Mouse (Mus musculus) CH12.LX (cell line): ENCODE measurements at regions not wholly inside any gene's neighbourhood (a gene's known extent, or its start where the extent isn't known, plus 50 kb on each side); places are given as distances from the start of the nearest gene placed in this dataset.

Source experiments
- DNase-seq: peaks from one replicate; pipeline ENCODE4 v3.0.0-alpha.2; 2013; ENCODE audit errors: extremely low read depth
- H3K27ac ChIP-seq: 2 replicates; pipeline ENCODE4 v1.5.1; 2012; ENCODE audit warnings: low read depth, mild to moderate bottlenecking, control low read depth, moderate library complexity; ENCODE audit not compliant: insufficient read depth
- H3K27me3 ChIP-seq: replicated peaks from 2 replicates; pipeline ENCODE3; 2012; ENCODE audit warnings: inconsistent platforms
- H3K36me3 ChIP-seq, 2 experiments: replicated peaks in 1 of 2; 2 replicates each; pipeline versions ENCODE3 to v1.6.1; 2012; ENCODE audit warnings: inconsistent platforms in 1 of 2, low read length in 1 of 2, mild to moderate bottlenecking in 1 of 2, mixed read lengths in 1 of 2, moderate library complexity in 1 of 2; ENCODE audit not compliant: control insufficient read depth in 1 of 2, insufficient read depth in 1 of 2
- H3K4me1 ChIP-seq, 2 experiments: 2 replicates each; pipeline ENCODE4 v1.6.1; 2012; ENCODE audit warnings: inconsistent platforms in 1 of 2, moderate library complexity in 1 of 2; ENCODE audit not compliant: insufficient read depth in 2 of 2, control insufficient read depth in 1 of 2
- H3K4me2 ChIP-seq: 2 replicates; pipeline ENCODE4 v1.6.1; 2012; ENCODE audit warnings: low read depth, mild to moderate bottlenecking, control low read depth; ENCODE audit not compliant: poor library complexity, insufficient read depth, severe bottlenecking
- H3K4me3 ChIP-seq, 3 experiments: fragments of 150-350 bp in 1 of 3; sonication (generic) in 1 of 3; replicated peaks in 1 of 3; 2 replicates each; pipeline versions ENCODE3 to v1.5.1; 2011 to 2012; ENCODE audit warnings: low read depth in 2 of 3, low read length in 2 of 3, mild to moderate bottlenecking in 2 of 3, moderate library complexity in 2 of 3, control low read depth in 1 of 3, improper control_type of control experiment in 1 of 3, inconsistent platforms in 1 of 3, mixed read lengths in 1 of 3; ENCODE audit not compliant: poor library complexity in 1 of 3
- H3K79me2 ChIP-seq: replicated peaks from 2 replicates; pipeline ENCODE4 v1.6.1; 2012; ENCODE audit warnings: mild to moderate bottlenecking, moderate library complexity; ENCODE audit not compliant: control insufficient read depth, poor library complexity, insufficient read depth, severe bottlenecking; ENCODE audit errors: extremely low read depth
- H3K9ac ChIP-seq: 2 replicates; pipeline ENCODE4 v1.6.1; 2012; ENCODE audit warnings: low read depth, mild to moderate bottlenecking, control low read depth, moderate library complexity; ENCODE audit not compliant: insufficient read depth
- H3K9me3 ChIP-seq: replicated peaks from 2 replicates; pipeline ENCODE3; 2012; ENCODE audit warnings: low read length, inconsistent platforms, mixed read lengths
- CTCF ChIP-seq, 2 experiments: IDR thresholded peaks in 1 of 2; conservative IDR thresholded peaks in 1 of 2; 2 replicates each; pipeline ENCODE4 v1.5.1; 2011 to 2012; ENCODE audit warnings: low read depth in 2 of 2, low read length in 2 of 2, improper control_type of control experiment in 1 of 2, inconsistent platforms in 1 of 2, mild to moderate bottlenecking in 1 of 2, moderate library complexity in 1 of 2
- E2F4 ChIP-seq: IDR thresholded peaks from 2 replicates; pipeline ENCODE4 v1.6.1; 2011; ENCODE audit warnings: low read depth, low read length, improper control_type of control experiment; ENCODE audit not compliant: insufficient replicate concordance
- JUND ChIP-seq: conservative IDR thresholded peaks from 2 replicates; pipeline ENCODE4 v1.6.1; 2011; ENCODE audit warnings: low read depth, low read length, improper control_type of control experiment
- MAFK ChIP-seq: IDR thresholded peaks from 2 replicates; pipeline ENCODE4 v1.6.1; 2011; ENCODE audit warnings: low read length, improper control_type of control experiment; ENCODE audit not compliant: insufficient replicate concordance
- MAX ChIP-seq: IDR thresholded peaks from 2 replicates; pipeline ENCODE4 v1.6.1; 2011; ENCODE audit warnings: low read length, improper control_type of control experiment
- MEF2A ChIP-seq: IDR thresholded peaks from 2 replicates; pipeline ENCODE4 v1.6.1; 2014; ENCODE audit warnings: low read depth, mild to moderate bottlenecking, inconsistent platforms, low read length, improper control_type of control experiment, borderline replicate concordance
- MYC ChIP-seq: IDR thresholded peaks from 2 replicates; pipeline ENCODE4 v1.6.1; 2011; ENCODE audit warnings: low read depth, mild to moderate bottlenecking, improper control_type of control experiment, low read length
- NRF1 ChIP-seq: IDR thresholded peaks from 2 replicates; pipeline ENCODE4 v1.6.1; 2014; ENCODE audit warnings: low read depth, mild to moderate bottlenecking, inconsistent platforms, low read length, improper control_type of control experiment, moderate library complexity
- PAX5 ChIP-seq: IDR thresholded peaks from 2 replicates; pipeline ENCODE4 v1.6.1; 2012; ENCODE audit warnings: low read length, inconsistent platforms, mixed read lengths
- RAD21 ChIP-seq: IDR thresholded peaks from 2 replicates; pipeline ENCODE4 v1.6.1; 2011; ENCODE audit warnings: low read depth, mild to moderate bottlenecking, low read length, improper control_type of control experiment, moderate library complexity
- SIN3A ChIP-seq: IDR thresholded peaks from 2 replicates; pipeline ENCODE4 v1.6.1; 2012; ENCODE audit warnings: low read length, improper control_type of control experiment, inconsistent platforms
- SMC3 ChIP-seq: IDR thresholded peaks from 2 replicates; pipeline ENCODE4 v1.6.1; 2011; ENCODE audit warnings: low read depth, low read length, improper control_type of control experiment
- TBP ChIP-seq: conservative IDR thresholded peaks from 2 replicates; pipeline ENCODE4 v1.6.1; 2011; ENCODE audit warnings: low read depth, low read length, improper control_type of control experiment
- ZKSCAN1 ChIP-seq: IDR thresholded peaks from 2 replicates; pipeline ENCODE4 v1.6.1; 2012; ENCODE audit warnings: low read depth, inconsistent platforms, low read length, improper control_type of control experiment, borderline replicate concordance
- ZMIZ1 ChIP-seq: IDR thresholded peaks from 2 replicates; pipeline ENCODE4 v1.6.1; 2012; ENCODE audit warnings: low read depth, mild to moderate bottlenecking, inconsistent platforms, low read length, improper control_type of control experiment
- dilution Hi-C: fragments of 300-500 bp; cut with MboI; formaldehyde crosslinking; loops from 2 replicates; pipeline ENCODE4 v1.14.3; 2020; ENCODE audit warnings: low sequenced_read_pairs; ENCODE audit not compliant: extremely low pct_unique_long_range_greater_than_20kb, extremely low pct_ligation_motif_present
- in situ Hi-C: fragments of 300-500 bp; cut with MboI; formaldehyde crosslinking; loops from 3 replicates; pipeline ENCODE4 v1.14.3; 2019; ENCODE audit warnings: low sequenced_read_pairs, low pct_ligation_motif_present, low pct_unique_long_range_greater_than_20kb, mixed read lengths

DNA sequence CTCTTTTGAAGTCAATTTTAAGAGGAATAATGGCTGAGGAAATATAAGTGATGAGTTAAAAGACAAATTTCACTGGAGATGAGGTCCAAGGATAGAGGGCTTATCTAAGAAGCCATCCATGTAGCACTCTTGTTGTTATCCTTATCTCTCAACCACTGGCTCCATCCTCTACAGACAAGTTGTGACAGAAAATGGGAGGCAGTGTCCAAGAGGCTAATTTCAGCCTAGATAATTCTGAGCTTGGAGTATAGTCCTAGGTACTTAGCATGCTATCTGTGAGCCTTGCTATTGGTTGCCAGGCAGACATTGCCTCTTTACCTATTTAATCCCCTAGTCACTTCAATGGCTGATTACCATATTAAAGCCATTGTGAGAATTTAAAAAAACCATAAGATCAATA is 65.2 kb upstream of the AU015836 start:
- Histone ChIP-seq H3K4me1 (no peaks in the 10 kb centered on the region), H3K27me3 (no peaks in the 10 kb centered on the region), H3K36me3 (no peaks in the 10 kb centered on the region), H3K9ac (no peak overlapping the region), H3K79me2 (no peaks in the 10 kb centered on the region), H3K4me3 (no peak overlapping the region), H3K9me3 (no peaks in the 10 kb centered on the region), H3K4me2 (no peak overlapping the region), H3K27ac (no peak overlapping the region)
- in situ Hi-C loops = no loop called here
- dilution Hi-C loops = no loop called here
- DNase-seq = no peak
- TF ChIP-seq E2F4 = no peak
- TF ChIP-seq CTCF (conservative IDR thresholded peaks at IDR 0.05 in 1 of 2, IDR thresholded peaks at IDR 0.05 in 1 of 2; ENCODE audit: low read depth in 2 of 2, low read length in 2 of 2) = no peak

GRCm38 (mm10) chrX:93905531-93905930 is 62.9 kb upstream of the AU015836 start:
- Histone ChIP-seq H3K27ac (no peak overlapping the region), H3K79me2 (no peaks in the 10 kb centered on the region), H3K9me3 (no peaks in the 10 kb centered on the region), H3K4me2 (no peak overlapping the region), H3K9ac (no peak overlapping the region), H3K4me1 (no peaks in the 10 kb centered on the region), H3K4me3 (no peak overlapping the region), H3K36me3 (no peaks in the 10 kb centered on the region), H3K27me3 (no peaks in the 10 kb centered on the region)
- TF ChIP-seq TBP (no peak), NRF1 (no peak), SIN3A (no peak), CTCF (conservative IDR thresholded peaks at IDR 0.05 in 1 of 2, IDR thresholded peaks at IDR 0.05 in 1 of 2; ENCODE audit: low read depth in 2 of 2, low read length in 2 of 2) (no peak), RAD21 (no peak), MAFK (no peak), PAX5 (no peak), MYC (no peak), ZMIZ1 (no peak), ZKSCAN1 (no peak), MEF2A (no peak), JUND (no peak)
- DNase-seq = no peak
- in situ Hi-C loops = no loop called here
- dilution Hi-C loops = no loop called here

- H3K4me1 ChIP-seq = peaks cover 8 to 9% of the 10 kb centered on the region in 2 experiments
- H3K9me3 ChIP-seq = no peaks in the 10 kb centered on the region
- no peaks in the 10 kb centered on the region for H3K27me3 ChIP-seq
- DNase-seq = no peak
- H3K4me3 ChIP-seq = no peak overlapping the region
- no peak overlapping the region for H3K27ac ChIP-seq
- no peaks in the 10 kb centered on the region for H3K36me3 ChIP-seq
- dilution Hi-C loops (no loop called here), in situ Hi-C loops (no loop called here)
- TF ChIP-seq MAX = 0 out of 2 replicates have a peak, but pooled peaks have one; percentile 30
- TF ChIP-seq CTCF (conservative IDR thresholded peaks at IDR 0.05 in 1 of 2, IDR thresholded peaks at IDR 0.05 in 1 of 2; ENCODE audit: low read depth in 2 of 2, low read length in 2 of 2) = peak; percentile 44 to 69; a peak in 3 of 4 replicates
- no peak for TF ChIP-seq ZKSCAN1
- TF ChIP-seq MYC = 0 out of 2 replicates have a peak, but pooled peaks have one; percentile 60
- peak; percentile 56 for TF ChIP-seq RAD21
- no peak for TF ChIP-seq ZMIZ1
- peak; percentile 42 for TF ChIP-seq SMC3
- no peaks in the 10 kb centered on the region for H3K79me2 ChIP-seq
- H3K4me2 ChIP-seq = no peak overlapping the region; the same call in 1 of the 2 replicates
- H3K9ac ChIP-seq = no peak overlapping the region; the same call in 1 of the 2 replicates
Measured at GRCm38 (mm10) chrX:93911087-93911840, 57.2 kb upstream of the AU015836 start.
